Mouse (Mus musculus): ENCODE data around the gene Prom2. TPM values are rescaled to one million over a fixed set of nuclear protein-coding genes. Genes with fewer than 3 reads are reported as not detected.

Prom2 gene
- polyA plus RNA-seq (2012; rRNA removed), result 0.42 and 0.59 TPM in 2 replicates

DNA sequence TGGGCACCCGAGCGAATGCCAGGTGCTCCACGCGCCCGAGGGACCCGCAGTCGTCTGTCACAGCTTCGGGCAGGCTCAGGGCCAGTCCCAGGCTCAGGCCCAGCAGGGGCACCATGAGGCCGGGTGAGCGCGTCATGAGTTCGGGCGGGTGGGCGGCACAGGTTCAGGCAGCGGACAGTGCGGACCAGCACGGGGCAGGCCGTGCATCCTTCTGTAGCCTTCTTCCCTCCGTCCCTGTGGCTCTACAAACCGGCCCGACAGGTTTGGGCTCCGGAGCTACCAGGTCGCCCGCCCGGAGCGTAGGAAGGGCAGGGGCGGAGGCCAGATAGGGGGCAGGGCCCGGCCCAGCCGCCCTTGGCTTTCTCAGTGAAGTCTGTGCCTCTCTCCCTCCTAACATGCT, at the start of gene Prom2:
Gene Prom2 (minus strand): TSS at position 283 of the 400 bp plus-strand sequence.
- no peak for DNase-seq (ENCODE audit: low read depth)
- TF ChIP-seq CTCF (IDR thresholded peaks at IDR 0.05; ENCODE audit: borderline replicate concordance, extremely low read depth, insufficient read depth, insufficient read length), result no peak
- TF ChIP-seq POLR2A (IDR thresholded peaks at IDR 0.05; ENCODE audit: borderline replicate concordance, extremely low read depth, insufficient read depth, insufficient read length, poor library complexity, severe bottlenecking), result no peak

DNA sequence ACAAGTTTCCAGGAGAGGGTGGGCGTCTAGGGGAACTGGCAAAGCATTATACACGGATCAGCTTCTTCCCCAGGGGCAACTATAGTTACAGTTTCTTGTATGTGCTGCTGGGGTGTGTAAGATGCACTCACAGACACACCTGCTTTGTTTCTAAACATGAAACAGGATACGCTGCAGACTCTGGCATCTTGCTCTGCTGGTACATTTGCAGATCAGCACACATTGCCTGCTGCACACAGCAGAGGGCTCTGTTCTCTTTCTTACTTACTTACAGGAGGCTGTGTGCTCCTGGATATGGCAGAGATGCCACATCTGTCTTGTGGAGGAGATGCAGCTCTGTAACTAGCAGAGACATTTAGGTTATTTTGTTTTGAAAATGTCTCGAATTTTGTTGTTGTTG, 49.6 kb upstream of the Prom2 start:
- TF ChIP-seq CTCF (IDR thresholded peaks at IDR 0.05; ENCODE audit: borderline replicate concordance, extremely low read depth, insufficient read depth, insufficient read length) (no peak), POLR2A (IDR thresholded peaks at IDR 0.05; ENCODE audit: borderline replicate concordance, extremely low read depth, insufficient read depth, insufficient read length, poor library complexity, severe bottlenecking) (no peak)
- DNase-seq (ENCODE audit: low read depth), result no peak

DNA sequence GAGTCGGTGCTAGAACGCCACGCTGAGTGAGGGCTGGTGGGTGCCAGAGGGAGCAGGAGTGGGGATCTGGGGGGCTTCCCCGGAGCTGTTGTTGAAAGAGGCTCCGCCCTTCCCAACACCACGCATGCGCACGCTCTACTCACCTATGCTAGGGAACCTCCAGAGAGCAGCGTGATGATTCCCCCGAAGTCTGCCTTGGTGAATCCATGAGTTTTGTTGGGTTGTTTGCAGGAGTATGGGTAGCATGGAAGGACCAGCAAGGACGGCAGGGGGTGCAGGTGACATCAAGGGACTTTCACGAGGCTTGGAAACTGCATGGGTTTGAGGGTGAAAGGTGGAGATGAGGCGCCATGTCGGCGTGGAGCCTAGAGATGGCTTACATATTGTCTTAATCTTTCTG, 48.9 kb upstream of the Prom2 start:
- DNase-seq (ENCODE audit: low read depth), result no peak
- TF ChIP-seq POLR2A (IDR thresholded peaks at IDR 0.05; ENCODE audit: borderline replicate concordance, extremely low read depth, insufficient read depth, insufficient read length, poor library complexity, severe bottlenecking) (no peak), CTCF (IDR thresholded peaks at IDR 0.05; ENCODE audit: borderline replicate concordance, extremely low read depth, insufficient read depth, insufficient read length) (no peak)

DNA sequence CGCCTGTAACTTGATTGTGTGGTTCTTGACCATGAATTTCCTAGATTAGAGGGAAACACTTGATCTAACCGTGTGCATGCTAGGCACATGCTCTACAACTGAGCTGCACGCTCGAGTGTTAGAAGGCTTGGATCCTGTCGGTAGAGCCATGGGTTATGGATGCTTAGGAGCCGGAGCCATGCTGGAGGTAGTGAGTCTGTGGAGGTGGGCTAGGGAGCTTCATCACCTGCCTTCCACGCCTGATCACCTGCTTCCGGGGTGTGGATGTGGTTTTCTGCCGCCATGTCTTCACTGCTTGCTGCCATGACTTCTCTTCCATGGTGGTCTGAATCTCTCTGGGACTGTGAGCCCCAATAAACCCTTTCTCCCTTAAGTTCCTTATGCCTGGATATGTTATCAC, 47.6 kb upstream of the Prom2 start:
- no peak for DNase-seq (ENCODE audit: low read depth)
- TF ChIP-seq POLR2A (IDR thresholded peaks at IDR 0.05; ENCODE audit: borderline replicate concordance, extremely low read depth, insufficient read depth, insufficient read length, poor library complexity, severe bottlenecking) (no peak), CTCF (IDR thresholded peaks at IDR 0.05; ENCODE audit: borderline replicate concordance, extremely low read depth, insufficient read depth, insufficient read length) (no peak)

DNA sequence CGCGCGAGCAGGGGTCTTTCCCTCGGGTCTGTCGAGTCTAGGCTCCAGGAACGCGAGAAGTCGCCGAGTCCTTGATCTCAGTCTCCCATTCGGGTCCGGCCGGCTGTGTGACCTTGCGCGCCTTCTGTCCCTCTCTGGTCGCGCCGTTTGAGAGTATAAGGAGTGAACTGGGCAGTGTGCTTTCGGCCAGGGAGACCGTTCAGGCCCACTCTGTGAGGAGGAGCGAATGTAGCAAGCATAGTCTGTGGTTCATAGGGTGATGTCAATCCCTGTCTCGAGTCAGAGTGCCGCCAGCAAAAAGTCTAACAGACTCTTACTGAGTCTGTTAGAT, 46.2 kb upstream of the Prom2 start:
- no peak for DNase-seq (ENCODE audit: low read depth)
- TF ChIP-seq CTCF (IDR thresholded peaks at IDR 0.05; ENCODE audit: borderline replicate concordance, extremely low read depth, insufficient read depth, insufficient read length) (no peak), POLR2A (IDR thresholded peaks at IDR 0.05; ENCODE audit: borderline replicate concordance, extremely low read depth, insufficient read depth, insufficient read length, poor library complexity, severe bottlenecking) (no peak)

DNA sequence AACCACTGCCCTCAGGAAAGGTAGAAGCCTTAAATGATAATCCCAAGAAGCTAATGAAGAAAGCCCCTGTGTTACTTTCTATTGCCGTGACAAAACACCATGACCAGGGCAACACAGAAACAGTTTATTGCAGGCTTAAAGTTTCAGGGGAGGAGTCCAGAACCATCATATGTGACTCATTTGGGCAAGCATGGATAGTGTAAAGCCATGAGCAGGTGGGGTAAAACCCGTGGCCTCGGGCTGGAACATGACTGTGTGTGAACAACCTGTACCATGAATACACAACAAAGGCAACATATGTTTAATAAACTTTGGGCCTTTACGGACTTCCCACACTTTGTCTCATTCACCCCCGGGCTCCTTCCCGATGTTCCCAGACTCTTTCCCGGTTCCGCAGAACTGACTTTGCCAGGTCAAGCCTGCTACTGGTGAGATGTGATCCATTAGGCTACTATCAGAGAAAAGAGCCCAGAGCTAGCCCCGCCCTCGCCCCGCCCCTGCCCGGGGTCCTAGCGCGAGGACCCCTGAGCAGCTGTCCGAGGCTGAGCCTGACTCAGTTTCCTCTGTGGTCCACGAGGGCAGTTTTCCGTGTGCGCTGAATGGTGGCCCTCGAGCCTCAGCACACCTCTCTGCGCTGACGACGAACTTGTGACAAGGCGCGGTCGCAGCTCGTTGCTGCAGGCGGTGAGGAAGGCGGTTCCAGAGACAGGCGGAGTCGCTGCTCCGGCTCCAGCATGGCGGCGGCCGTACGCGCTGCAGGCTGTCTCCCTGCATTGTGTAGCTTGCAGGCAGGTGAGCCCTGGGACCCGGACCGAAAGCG, 45.6 kb upstream of the Prom2 start, which contains the start of the genes Zfp661 and Mrps5:
Gene Zfp661 (minus strand): TSS at position 401 of the 820 bp plus-strand sequence.
Gene Mrps5 (plus strand): TSS at position 529 of the 820 bp plus-strand sequence.
- peak; percentile 94 for DNase-seq (ENCODE audit: low read depth)
- TF ChIP-seq CTCF (IDR thresholded peaks at IDR 0.05; ENCODE audit: borderline replicate concordance, extremely low read depth, insufficient read depth, insufficient read length) (no peak), POLR2A (IDR thresholded peaks at IDR 0.05; ENCODE audit: borderline replicate concordance, extremely low read depth, insufficient read depth, insufficient read length, poor library complexity, severe bottlenecking) (peak; percentile 63; the same call in 1 of the 2 replicates)

DNA sequence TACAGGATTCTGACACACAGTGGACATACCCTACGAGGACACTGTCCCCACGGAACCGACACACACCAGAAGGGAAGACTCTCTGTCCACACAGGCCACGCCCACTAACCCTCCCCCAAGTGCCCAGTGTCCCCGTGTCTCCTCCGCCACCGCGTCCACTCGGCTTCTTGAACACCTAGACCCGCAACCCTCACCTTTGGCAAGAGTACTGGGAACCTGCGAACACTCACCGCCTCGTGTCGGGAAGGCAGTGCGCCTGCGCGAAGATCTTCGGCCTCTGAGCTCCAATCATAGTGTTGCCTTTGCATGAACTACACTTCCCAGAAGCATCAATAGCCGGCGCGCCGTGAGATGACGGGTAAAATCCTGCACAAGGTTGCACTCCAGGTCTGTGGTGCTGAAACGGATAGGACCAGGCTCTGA, 43.2 kb upstream of the Prom2 start:
- DNase-seq (ENCODE audit: low read depth), result peak; percentile 97
- no peak for TF ChIP-seq CTCF (IDR thresholded peaks at IDR 0.05; ENCODE audit: borderline replicate concordance, extremely low read depth, insufficient read depth, insufficient read length)
- peak; percentile 48; the same call in 1 of the 2 replicates for TF ChIP-seq POLR2A (IDR thresholded peaks at IDR 0.05; ENCODE audit: borderline replicate concordance, extremely low read depth, insufficient read depth, insufficient read length, poor library complexity, severe bottlenecking)

DNA sequence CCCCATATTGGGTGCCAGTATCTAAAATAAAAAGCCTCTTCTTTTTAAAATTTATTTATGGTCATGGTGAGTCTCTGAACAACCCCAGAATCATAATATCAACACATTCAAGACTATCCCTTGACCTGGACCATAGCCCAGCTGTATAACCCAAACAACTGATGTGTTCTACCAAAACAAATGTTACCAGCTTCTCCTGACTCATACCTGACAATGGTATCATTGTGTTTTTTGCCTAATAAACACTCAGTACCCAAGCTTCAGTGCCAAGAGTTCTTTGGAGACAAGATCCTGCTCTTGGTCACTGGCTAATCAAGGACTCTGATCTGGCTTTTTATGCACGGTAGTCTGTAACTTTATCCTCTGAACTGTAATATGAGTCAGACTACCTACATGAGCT, 32.1 kb upstream of the Prom2 start:
- TF ChIP-seq CTCF (IDR thresholded peaks at IDR 0.05; ENCODE audit: borderline replicate concordance, extremely low read depth, insufficient read depth, insufficient read length) (no peak), POLR2A (IDR thresholded peaks at IDR 0.05; ENCODE audit: borderline replicate concordance, extremely low read depth, insufficient read depth, insufficient read length, poor library complexity, severe bottlenecking) (no peak)

DNA sequence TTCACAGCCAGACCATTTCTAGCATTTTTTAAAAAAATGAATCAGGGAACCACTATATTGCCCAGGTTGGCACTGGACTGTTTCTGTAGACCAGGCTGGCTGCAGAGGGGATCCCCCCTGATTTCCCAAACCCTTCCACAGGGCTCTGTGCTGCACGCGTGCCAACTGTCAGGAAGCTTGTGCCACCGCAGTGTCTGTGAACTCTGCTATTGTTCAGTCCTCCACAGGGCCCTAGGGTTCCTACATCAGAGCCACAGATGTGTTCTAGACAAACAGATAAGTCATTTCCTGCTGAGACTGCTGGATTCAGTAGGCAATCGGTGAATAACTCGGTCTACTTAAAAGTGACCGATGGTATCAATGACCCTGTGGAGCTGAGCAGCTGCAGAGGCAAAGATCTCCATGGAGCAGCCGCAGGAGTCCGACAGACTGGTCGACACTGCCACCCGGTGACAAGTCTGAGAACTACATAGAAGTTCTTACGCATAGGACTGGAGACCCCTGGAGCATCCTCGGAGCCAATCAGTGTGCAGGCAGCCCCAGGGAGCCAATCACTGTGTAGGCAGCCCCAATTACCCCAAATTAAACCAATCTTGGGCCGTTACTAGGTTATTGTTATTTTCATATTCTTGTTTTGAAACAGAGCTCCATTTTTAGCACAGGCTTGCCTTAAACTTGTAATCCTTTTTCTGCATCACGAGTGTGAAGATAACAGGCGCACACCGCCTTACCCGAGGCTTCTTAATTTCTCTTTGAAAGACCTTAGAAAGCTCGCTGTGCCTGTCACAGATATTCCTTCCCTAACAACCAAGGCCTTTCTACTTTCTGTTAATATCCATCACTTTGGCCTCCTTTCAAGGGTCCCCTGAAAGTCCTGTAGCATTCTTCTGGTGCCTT, 18.1 kb upstream of the Prom2 start:
- DNase-seq (ENCODE audit: low read depth), result peak; percentile 97
- no peak for TF ChIP-seq POLR2A (IDR thresholded peaks at IDR 0.05; ENCODE audit: borderline replicate concordance, extremely low read depth, insufficient read depth, insufficient read length, poor library complexity, severe bottlenecking)
- peak; percentile 95 for TF ChIP-seq CTCF (IDR thresholded peaks at IDR 0.05; ENCODE audit: borderline replicate concordance, extremely low read depth, insufficient read depth, insufficient read length)

More for the DNA sequence above, 32.1 kb upstream of the Prom2 start:
- no peak for DNase-seq (ENCODE audit: low read depth)

DNA sequence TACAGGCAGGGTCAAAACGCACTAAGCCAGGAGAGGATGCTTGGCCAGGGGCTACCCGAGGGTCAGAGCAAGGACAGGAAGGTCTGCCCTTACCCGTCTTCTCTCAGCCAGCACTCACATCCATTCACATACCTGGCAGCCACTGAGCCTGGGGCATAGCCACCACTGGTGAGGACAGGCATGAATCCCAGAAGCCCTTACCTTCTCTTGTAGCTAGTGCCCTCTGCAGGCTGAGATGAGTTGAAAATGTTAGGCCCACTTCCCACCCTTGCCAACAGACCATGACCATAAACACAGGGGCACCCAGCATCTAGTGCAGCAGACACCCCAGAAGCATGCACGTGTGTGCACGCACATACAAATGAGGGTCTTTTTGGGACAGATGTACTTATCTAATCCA, 9.8 kb upstream of the Prom2 start:
- no peak for TF ChIP-seq POLR2A (IDR thresholded peaks at IDR 0.05; ENCODE audit: borderline replicate concordance, extremely low read depth, insufficient read depth, insufficient read length, poor library complexity, severe bottlenecking)
- peak; percentile 37; the same call in 1 of the 2 replicates for TF ChIP-seq CTCF (IDR thresholded peaks at IDR 0.05; ENCODE audit: borderline replicate concordance, extremely low read depth, insufficient read depth, insufficient read length)
- peak; percentile 51 for DNase-seq (ENCODE audit: low read depth)

DNA sequence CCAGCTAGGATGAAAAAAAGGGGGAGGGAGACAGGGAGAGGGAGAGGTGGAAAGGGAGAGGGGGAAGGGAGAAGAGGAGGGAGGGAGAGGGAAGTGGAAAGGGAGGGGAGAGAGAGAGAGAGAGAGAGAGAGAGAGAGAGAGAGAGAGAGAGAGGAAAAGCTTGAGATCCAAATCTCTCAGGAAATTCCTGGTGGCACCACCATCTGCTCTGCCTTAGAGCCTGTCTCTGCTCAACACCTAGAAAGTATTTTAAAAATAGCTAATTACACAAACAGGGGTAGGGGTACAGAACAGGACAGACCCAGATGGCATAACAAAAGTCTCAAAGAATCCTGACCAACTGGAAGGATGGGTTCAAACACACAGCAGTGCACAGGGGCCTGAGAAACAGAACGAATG, 9.2 kb upstream of the Prom2 start:
- no peak for DNase-seq (ENCODE audit: low read depth)
- TF ChIP-seq CTCF (IDR thresholded peaks at IDR 0.05; ENCODE audit: borderline replicate concordance, extremely low read depth, insufficient read depth, insufficient read length), result no peak
- no peak for TF ChIP-seq POLR2A (IDR thresholded peaks at IDR 0.05; ENCODE audit: borderline replicate concordance, extremely low read depth, insufficient read depth, insufficient read length, poor library complexity, severe bottlenecking)
